Mouse (Mus musculus) E14TG2a.4 (cell line): ENCODE measurements around the gene Gyg.

Source experiments
- H3K27me3 ChIP-seq: 2 replicates; pipeline ENCODE4 v1.6.1; 2014; ENCODE audit warnings: low read length, control low read depth; ENCODE audit not compliant: insufficient read depth
- H3K36me3 ChIP-seq: 2 replicates; pipeline ENCODE4 v1.6.1; 2014; ENCODE audit warnings: low read length, control low read depth; ENCODE audit not compliant: insufficient read depth
- H3K4me1 ChIP-seq: replicated peaks from 2 replicates; pipeline ENCODE4 v1.6.1; 2014; ENCODE audit warnings: low read depth, low read length, control low read depth
- H3K4me3 ChIP-seq: replicated peaks from 2 replicates; pipeline ENCODE4 v1.5.1; 2014; ENCODE audit warnings: mild to moderate bottlenecking, low read length
- H3K9me3 ChIP-seq: 2 replicates; pipeline ENCODE4 v1.6.1; 2014; ENCODE audit warnings: low read length, control low read depth
- CTCF ChIP-seq: conservative IDR thresholded peaks from 2 replicates; pipeline ENCODE4 v1.5.1; 2014; ENCODE audit warnings: low read length
- NANOG ChIP-seq: IDR thresholded peaks from 2 replicates; pipeline ENCODE4 v1.6.1; 2014; ENCODE audit warnings: borderline replicate concordance, low read length, mixed read lengths
- POU5F1 ChIP-seq: IDR thresholded peaks from 2 replicates; pipeline ENCODE4 v1.6.1; 2014; ENCODE audit warnings: low read length, borderline replicate concordance

The Gyg gene

GRCm38 (mm10) chr3:20141240-20141639 lies 13.9 kb downstream of the Gyg start:
- Histone ChIP-seq H3K36me3 (0 out of 2 replicates have a peak, but pooled peaks cover 4% of the 10 kb centered on the region), H3K4me3 (no peak overlapping the region), H3K9me3 (peaks cover 19% of the 10 kb centered on the region), H3K4me1 (peaks cover 5% of the 10 kb centered on the region; the same call in 1 of the 2 replicates), H3K27me3 (no peaks in the 10 kb centered on the region)
- TF ChIP-seq POU5F1 = no peak
- no peak for TF ChIP-seq NANOG
- TF ChIP-seq CTCF = no peak

GRCm38 (mm10) chr3:20136868-20137581 lies 18.1 kb downstream of the Gyg start:
- TF ChIP-seq NANOG (no peak), CTCF (no peak), POU5F1 (no peak)
- H3K4me3 ChIP-seq = no peak overlapping the region

GRCm38 (mm10) chr3:20134545-20134944 lies 20.6 kb downstream of the Gyg start:
- H3K36me3 ChIP-seq = 0 out of 2 replicates have a peak, but pooled peaks cover 4% of the 10 kb centered on the region
- peaks cover 22% of the 10 kb centered on the region for H3K9me3 ChIP-seq
- H3K4me3 ChIP-seq = no peak overlapping the region
- H3K27me3 ChIP-seq = no peaks in the 10 kb centered on the region
- peak; percentile 75; the same call in 1 of the 2 replicates for TF ChIP-seq NANOG
- TF ChIP-seq POU5F1 = no peak
- TF ChIP-seq CTCF = no peak
- H3K4me1 ChIP-seq = no peaks in the 10 kb centered on the region

More at GRCm38 (mm10) chr3:20136868-20137581, 18.1 kb downstream of the Gyg start:
- Histone ChIP-seq H3K4me1 (peaks cover 5% of the 10 kb centered on the region; the same call in 1 of the 2 replicates), H3K9me3 (peaks cover 22% of the 10 kb centered on the region), H3K27me3 (no peaks in the 10 kb centered on the region), H3K36me3 (0 out of 2 replicates have a peak, but pooled peaks cover 4% of the 10 kb centered on the region)

- TF ChIP-seq NANOG (no peak), CTCF (no peak), POU5F1 (no peak)
- Histone ChIP-seq H3K4me1 (no peaks in the 10 kb centered on the region), H3K27me3 (no peaks in the 10 kb centered on the region), H3K36me3 (0 out of 2 replicates have a peak, but pooled peaks cover 4% of the 10 kb centered on the region), H3K4me3 (no peak overlapping the region), H3K9me3 (peaks cover 22% of the 10 kb centered on the region)
Observed at GRCm38 (mm10) chr3:20133745-20134144, 21.4 kb downstream of the Gyg start.

GRCm38 (mm10) chr3:20132731-20133130 lies 22.4 kb downstream of the Gyg start:
- Histone ChIP-seq H3K36me3 (0 out of 2 replicates have a peak, but pooled peaks cover 4% of the 10 kb centered on the region), H3K27me3 (no peaks in the 10 kb centered on the region), H3K4me1 (peaks cover 4% of the 10 kb centered on the region), H3K4me3 (no peak overlapping the region), H3K9me3 (peaks cover 17% of the 10 kb centered on the region)
- TF ChIP-seq POU5F1 (no peak), NANOG (no peak), CTCF (no peak)

GRCm38 (mm10) chr3:20131350-20131720 lies 23.8 kb downstream of the Gyg start:
- Histone ChIP-seq H3K9me3 (peaks cover 4% of the 10 kb centered on the region; the same call in 1 of the 2 replicates), H3K4me1 (peaks cover 13% of the 10 kb centered on the region), H3K4me3 (no peak overlapping the region), H3K36me3 (no peaks in the 10 kb centered on the region), H3K27me3 (no peaks in the 10 kb centered on the region)
- TF ChIP-seq CTCF = no peak
- no peak for TF ChIP-seq NANOG
- no peak for TF ChIP-seq POU5F1

- H3K4me1 ChIP-seq = peaks cover 13% of the 10 kb centered on the region
- TF ChIP-seq NANOG = no peak
- TF ChIP-seq POU5F1 = no peak
- TF ChIP-seq CTCF = no peak
- H3K27me3 ChIP-seq = no peaks in the 10 kb centered on the region
- H3K36me3 ChIP-seq = no peaks in the 10 kb centered on the region
- no peaks in the 10 kb centered on the region for H3K9me3 ChIP-seq
- H3K4me3 ChIP-seq = no peak overlapping the region
Observed at GRCm38 (mm10) chr3:20130456-20131349, 24.4 kb downstream of the Gyg start.

- no peaks in the 10 kb centered on the region for H3K27me3 ChIP-seq
- TF ChIP-seq NANOG (no peak), CTCF (no peak), POU5F1 (no peak)
- no peaks in the 10 kb centered on the region for H3K36me3 ChIP-seq
- H3K4me3 ChIP-seq = no peak overlapping the region
- H3K9me3 ChIP-seq = no peaks in the 10 kb centered on the region
- H3K4me1 ChIP-seq = peaks cover 13% of the 10 kb centered on the region
Observed at GRCm38 (mm10) chr3:20129491-20129890, 25.6 kb downstream of the Gyg start.
